Mouse (Mus musculus) testis, adult 2 months (tissue): ENCODE data around the gene Otop2. TPM values are rescaled to one million over a fixed set of nuclear protein-coding genes. Genes with fewer than 3 reads are reported as not detected.

Experiments
- H3K27ac ChIP-seq: fragments of 200-500 bp; 2 replicates; pipeline ENCODE4 v1.5.1; 2012; ENCODE audit warnings: low read depth, low read length; ENCODE audit not compliant: control insufficient read depth, insufficient read depth
- H3K27me3 ChIP-seq: fragments of 200-500 bp; 2 replicates; pipeline ENCODE4 v1.6.1; 2012; ENCODE audit warnings: mild to moderate bottlenecking, low read length, moderate library complexity; ENCODE audit not compliant: control insufficient read depth, insufficient read depth
- H3K36me3 ChIP-seq: fragments of 200-500 bp; 2 replicates; pipeline ENCODE4 v1.6.1; 2012; ENCODE audit warnings: mild to moderate bottlenecking, low read length; ENCODE audit not compliant: control insufficient read depth, insufficient read depth
- H3K4me1 ChIP-seq: fragments of 200-500 bp; 2 replicates; pipeline ENCODE4 v1.6.1; 2012; ENCODE audit warnings: low read length; ENCODE audit not compliant: control insufficient read depth, insufficient read depth
- H3K4me3 ChIP-seq: fragments of 200-500 bp; 2 replicates; pipeline ENCODE4 v1.5.1; 2012; ENCODE audit warnings: low read depth, mild to moderate bottlenecking, low read length, moderate library complexity, mixed read lengths; ENCODE audit not compliant: control insufficient read depth
- CTCF ChIP-seq: fragments of 200-500 bp; IDR thresholded peaks from 2 replicates; pipeline ENCODE4 v1.5.1; 2012; ENCODE audit warnings: low read depth, mild to moderate bottlenecking, inconsistent platforms, low read length, moderate library complexity; ENCODE audit not compliant: control insufficient read depth, insufficient read depth, insufficient replicate concordance
- POLR2A ChIP-seq: fragments of 200-500 bp; IDR thresholded peaks from 2 replicates; pipeline ENCODE4 v1.6.1; 2012; ENCODE audit warnings: low read depth, mild to moderate bottlenecking, inconsistent platforms, low read length, moderate library complexity; ENCODE audit not compliant: control insufficient read depth
- polyA plus RNA-seq: library from polyadenylated mRNA; depleted of rRNA; stranded (reverse); fragments of >200 nt; gene quantifications from 2 replicates; pipeline ENCODE4 v1.2.3, GENCODE M21; 2012

The Otop2 gene
- polyA plus RNA-seq, 1 experiment = 8.5 TPM

GRCm38 (mm10) chr11:115292631-115293375, 14.2 kb upstream of the Otop2 start:
- H3K4me3 ChIP-seq = no peak overlapping the region
- peak overlapping the region; percentile 84 for H3K27ac ChIP-seq
- peaks cover 18% of the 10 kb centered on the region for H3K4me1 ChIP-seq
- H3K27me3 ChIP-seq = no peaks in the 10 kb centered on the region
- TF ChIP-seq POLR2A (no peak), CTCF (no peak)
- no peaks in the 10 kb centered on the region for H3K36me3 ChIP-seq

GRCm38 (mm10) chr11:115295939-115296338, 11.0 kb upstream of the Otop2 start:
- Histone ChIP-seq H3K4me3 (peak overlapping the region; percentile 76; the same call in 1 of the 2 replicates), H3K36me3 (no peaks in the 10 kb centered on the region), H3K4me1 (peaks cover 17% of the 10 kb centered on the region), H3K27ac (no peak overlapping the region), H3K27me3 (no peaks in the 10 kb centered on the region)
- no peak for TF ChIP-seq POLR2A
- TF ChIP-seq CTCF = no peak

GRCm38 (mm10) chr11:115296471-115297210, 10.3 kb upstream of the Otop2 start:
- Histone ChIP-seq H3K4me1 (peaks cover 17% of the 10 kb centered on the region), H3K36me3 (no peaks in the 10 kb centered on the region), H3K4me3 (peak overlapping the region; percentile 76), H3K27me3 (no peaks in the 10 kb centered on the region), H3K27ac (peak overlapping the region; percentile 7; the same call in 1 of the 2 replicates)
- TF ChIP-seq CTCF (no peak), POLR2A (no peak)

- peak within 1 kb of the TSS; percentile 7; the same call in 1 of the 2 replicates for H3K27ac ChIP-seq
- no peaks in the 10 kb centered on the region for H3K27me3 ChIP-seq
- no peaks in the 10 kb centered on the region for H3K36me3 ChIP-seq
- peak within 1 kb of the TSS; percentile 76 for H3K4me3 ChIP-seq
- TF ChIP-seq POLR2A (0 out of 2 replicates have a peak, but pooled peaks have one; percentile 34), CTCF (no peak)
- peaks cover 17% of the 10 kb centered on the region for H3K4me1 ChIP-seq
Measured at GRCm38 (mm10) chr11:115297214-115297826, 9.6 kb upstream of the Otop2 start, which contains the start of gene Fads6. Gene Fads6 (minus strand): TSS chr11:115297663.

GRCm38 (mm10) chr11:115298160-115298559, 8.8 kb upstream of the Otop2 start:
- Histone ChIP-seq H3K27ac (no peak overlapping the region), H3K27me3 (no peaks in the 10 kb centered on the region), H3K36me3 (no peaks in the 10 kb centered on the region), H3K4me3 (peak overlapping the region; percentile 17; the same call in 1 of the 2 replicates), H3K4me1 (peaks cover 13% of the 10 kb centered on the region)
- TF ChIP-seq POLR2A = no peak
- TF ChIP-seq CTCF = no peak

GRCm38 (mm10) chr11:115300745-115301144, 6.2 kb upstream of the Otop2 start:
- no peaks in the 10 kb centered on the region for H3K27me3 ChIP-seq
- H3K27ac ChIP-seq = no peak overlapping the region
- peak; percentile 42; the same call in 1 of the 2 replicates for TF ChIP-seq CTCF
- TF ChIP-seq POLR2A = no peak
- peaks cover 11% of the 10 kb centered on the region; the same call in 1 of the 2 replicates for H3K4me1 ChIP-seq
- no peaks in the 10 kb centered on the region for H3K36me3 ChIP-seq
- no peak overlapping the region for H3K4me3 ChIP-seq

- no peak overlapping the region for H3K27ac ChIP-seq
- H3K4me3 ChIP-seq = no peak overlapping the region
- H3K27me3 ChIP-seq = no peaks in the 10 kb centered on the region
- no peaks in the 10 kb centered on the region for H3K36me3 ChIP-seq
- no peak for TF ChIP-seq POLR2A
- H3K4me1 ChIP-seq = peaks cover 11% of the 10 kb centered on the region; the same call in 1 of the 2 replicates
Measured at GRCm38 (mm10) chr11:115301351-115301750, 5.6 kb upstream of the Otop2 start.
